Mouse (Mus musculus): ENCODE measurements at regions not wholly inside any gene's neighbourhood (a gene's known extent, or its start where the extent isn't known, plus 50 kb on each side); places are given as distances from the start of the nearest gene placed in this dataset.
"Not testable (repeated sequence)": the region's sequence is repeated elsewhere in the genome, so short reads cannot be mapped to it uniquely, and the experiment has no call there.

DNA sequence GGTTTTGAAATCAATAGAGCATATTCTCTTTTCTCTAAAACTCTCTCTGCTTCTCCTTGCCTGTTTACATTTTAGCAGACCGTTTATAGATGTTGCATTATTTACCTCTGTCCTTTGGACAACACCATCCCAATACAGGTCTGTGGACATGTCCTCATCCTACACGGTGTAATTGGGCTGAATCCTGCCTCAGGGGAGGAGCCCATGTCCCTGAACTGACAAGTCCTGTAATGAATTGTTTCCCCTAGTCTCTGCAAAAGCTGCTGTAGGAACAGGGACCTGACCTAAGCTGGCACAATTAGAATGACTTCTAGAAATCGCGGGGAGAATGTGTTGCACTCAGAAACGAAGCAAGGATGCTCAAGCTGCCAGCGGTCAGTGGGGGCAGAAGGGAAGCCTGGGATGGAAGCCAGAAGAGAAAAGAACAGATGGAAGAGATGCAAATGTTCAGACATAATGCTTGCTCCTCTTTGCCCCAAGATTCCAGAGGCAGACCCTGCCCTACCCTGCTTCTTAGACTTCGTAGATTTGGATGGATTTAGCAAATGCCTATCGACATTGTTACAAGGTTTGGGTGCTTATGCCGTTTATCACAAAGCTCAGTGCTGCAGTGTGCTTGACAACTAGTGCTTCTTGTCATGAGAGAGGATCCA, 911.5 kb downstream of the Basp1 start:
- ATAC-seq (replicated peaks; ENCODE audit: low FRiP score, low TSS enrichment, poor library complexity, severe bottlenecking) = no peak

DNA sequence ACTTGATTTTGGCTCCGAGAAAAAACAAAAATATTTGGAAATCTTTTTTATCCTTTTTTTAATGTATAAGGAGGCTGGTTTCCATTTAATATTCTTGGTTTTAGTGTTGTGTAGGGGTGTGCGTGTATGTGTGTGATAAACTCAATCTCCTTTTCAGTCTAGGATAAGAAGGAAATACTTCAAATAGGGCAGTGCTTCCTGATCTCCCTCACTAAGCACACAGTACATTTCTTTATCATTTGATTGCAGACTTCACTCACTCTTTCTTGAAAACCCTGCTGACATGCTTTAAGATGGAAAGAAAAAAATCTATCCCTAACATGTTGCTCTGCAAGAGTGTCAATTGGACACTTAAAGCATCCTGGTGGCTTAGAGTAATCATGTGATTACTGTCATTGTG, 927.3 kb downstream of the Basp1 start:
- no peak for ATAC-seq (replicated peaks; ENCODE audit: low FRiP score, low TSS enrichment, poor library complexity, severe bottlenecking)

DNA sequence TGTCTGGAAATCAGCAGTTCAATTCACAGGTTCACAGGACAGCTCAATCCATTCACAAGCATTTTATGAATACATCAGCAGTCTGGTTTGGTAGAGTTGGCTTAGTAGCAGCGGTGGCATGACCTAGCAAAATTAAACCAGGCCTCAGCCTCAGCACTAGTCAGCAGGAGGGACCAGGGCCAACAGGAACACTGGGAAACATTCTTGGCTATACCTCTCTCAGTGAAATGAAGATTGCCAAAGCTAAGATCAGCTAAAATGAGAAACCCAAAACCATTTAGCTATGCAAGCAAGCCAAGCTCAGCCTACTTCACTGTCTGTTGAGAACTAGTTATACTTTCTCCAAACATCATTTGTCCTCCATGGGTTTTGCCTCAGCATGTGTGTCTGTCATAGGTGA, 945.3 kb downstream of the Basp1 start:
- no peak for ATAC-seq (replicated peaks; ENCODE audit: low FRiP score, low TSS enrichment, poor library complexity, severe bottlenecking)

DNA sequence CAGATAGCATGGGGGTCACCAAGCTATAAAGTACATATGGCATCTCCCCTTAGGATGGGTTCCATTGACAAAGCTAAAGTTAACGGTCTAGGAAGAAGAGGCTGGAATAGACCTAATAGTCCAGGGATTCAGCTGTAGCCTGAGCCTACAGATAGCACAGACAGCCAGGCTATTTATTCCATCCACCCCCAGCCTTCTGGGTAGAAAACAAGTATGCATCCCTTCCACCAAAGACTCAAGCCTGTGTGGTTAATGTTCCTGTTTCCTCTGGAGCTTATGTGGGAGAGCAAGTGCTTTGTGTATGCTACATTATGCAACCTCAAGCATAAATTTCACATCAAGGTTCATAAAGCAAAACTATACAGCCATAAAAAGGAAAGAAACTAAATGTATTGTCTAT, 955.8 kb downstream of the Basp1 start:
- no peak for ATAC-seq (replicated peaks; ENCODE audit: low FRiP score, low TSS enrichment, poor library complexity, severe bottlenecking)

DNA sequence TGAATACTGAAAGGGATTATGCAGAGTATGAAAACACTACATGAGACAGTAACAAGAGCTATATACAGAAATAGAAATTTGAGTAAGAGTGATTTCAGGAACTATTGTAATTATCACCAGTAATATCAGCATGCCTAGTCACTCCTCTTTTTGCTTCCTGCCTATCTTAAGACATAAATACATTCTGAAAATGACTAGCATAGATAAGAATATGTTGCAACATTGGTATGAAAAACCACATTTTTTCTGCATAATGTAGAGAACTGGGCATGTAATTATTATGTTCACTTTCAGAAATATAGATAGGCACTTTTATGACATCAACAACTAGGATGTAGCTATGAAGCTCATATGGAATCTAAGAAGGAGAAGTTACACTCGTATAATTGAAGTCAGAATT, 980.5 kb downstream of the Basp1 start:
- no peak for ATAC-seq (replicated peaks; ENCODE audit: low FRiP score, low TSS enrichment, poor library complexity, severe bottlenecking)

DNA sequence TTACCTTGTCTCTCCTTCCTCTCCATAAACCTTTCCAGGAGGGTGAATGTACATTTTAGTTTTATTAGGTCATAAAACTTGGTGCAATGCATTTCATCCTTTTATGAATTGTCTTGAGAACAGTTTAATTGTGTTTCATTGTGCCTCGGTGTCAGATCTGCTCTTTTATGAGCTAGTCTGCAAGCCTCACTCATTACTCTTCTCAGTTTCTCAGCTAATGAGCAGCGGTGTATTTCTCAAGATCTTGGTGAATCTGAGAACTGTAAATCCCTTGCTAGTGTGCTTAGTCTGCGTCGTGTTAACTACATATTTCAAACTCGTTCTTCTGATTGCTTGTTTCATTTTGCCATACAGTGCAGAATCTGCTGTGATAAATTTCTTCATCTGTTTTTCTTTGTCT, 984.4 kb downstream of the Basp1 start:
- no peak for ATAC-seq (replicated peaks; ENCODE audit: low FRiP score, low TSS enrichment, poor library complexity, severe bottlenecking)

DNA sequence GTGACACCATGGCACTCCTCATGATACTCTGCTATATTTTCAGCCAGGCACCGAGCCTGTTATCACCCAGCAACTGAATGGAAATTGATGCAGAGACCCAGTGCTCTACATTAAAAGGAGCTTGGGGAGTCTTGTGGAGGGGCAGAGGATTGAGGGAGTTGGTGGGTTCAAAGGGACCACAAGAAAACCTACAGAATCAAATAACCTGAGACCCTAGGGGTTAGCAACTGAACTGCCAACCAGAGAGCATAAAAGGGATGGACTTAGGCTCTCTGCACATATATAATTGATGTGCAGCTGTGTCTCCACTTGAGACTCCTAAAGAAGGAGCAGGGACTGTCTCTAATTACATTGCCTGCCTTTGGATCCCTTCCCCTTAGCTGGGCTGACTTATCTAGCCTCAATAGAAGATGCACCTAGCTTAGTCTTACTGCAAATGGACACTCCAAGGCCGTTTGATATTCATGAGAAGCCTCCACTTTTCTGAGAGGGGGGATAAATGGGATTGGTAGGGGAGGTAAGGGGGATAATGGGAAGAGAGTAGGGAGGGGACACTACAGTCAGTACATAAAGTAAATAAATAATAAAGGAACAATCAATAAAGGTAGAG, 991.1 kb downstream of the Basp1 start:
- ATAC-seq (replicated peaks; ENCODE audit: low FRiP score, low TSS enrichment, poor library complexity, severe bottlenecking) = no peak

DNA sequence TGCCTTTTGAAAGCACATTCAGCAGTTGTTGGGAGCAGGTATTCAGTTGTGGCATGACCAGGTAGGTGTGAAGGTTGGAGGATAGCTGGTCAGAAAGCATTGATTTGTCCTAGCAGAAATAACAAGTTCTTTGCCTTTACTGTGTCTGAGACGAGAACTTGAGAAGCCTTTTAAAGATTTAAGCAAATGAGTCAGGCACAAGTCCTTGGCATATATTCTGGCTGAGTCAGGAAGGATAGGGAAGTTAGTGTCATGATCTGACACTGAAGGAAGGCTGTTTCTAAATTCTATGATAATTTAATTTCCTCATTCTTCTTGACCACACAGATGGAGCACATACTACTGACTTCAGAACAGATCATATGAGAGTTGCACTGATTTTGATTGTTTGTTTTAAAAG, 993.8 kb downstream of the Basp1 start:
- ATAC-seq (replicated peaks; ENCODE audit: low FRiP score, low TSS enrichment, poor library complexity, severe bottlenecking) = no peak

DNA sequence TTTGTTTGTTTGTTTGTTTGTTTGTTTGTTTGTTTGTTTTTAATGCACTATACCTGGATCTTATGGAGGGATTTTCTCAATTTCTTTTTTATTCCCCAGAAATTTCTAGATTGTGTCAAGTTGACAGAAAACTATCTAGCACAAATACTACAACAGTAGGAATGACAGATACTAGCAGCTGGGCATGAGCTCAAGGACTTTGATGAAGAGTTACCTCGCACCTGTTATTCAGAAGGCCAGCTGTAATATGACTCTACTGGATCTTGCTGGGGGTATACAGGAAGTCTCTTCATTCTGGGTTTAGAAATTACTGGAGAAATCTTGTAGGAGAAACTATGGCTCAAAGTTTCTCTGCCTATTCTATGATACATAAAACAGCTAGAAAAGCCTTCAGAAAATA, 994.4 kb downstream of the Basp1 start:
- ATAC-seq (replicated peaks; ENCODE audit: low FRiP score, low TSS enrichment, poor library complexity, severe bottlenecking) = no peak

DNA sequence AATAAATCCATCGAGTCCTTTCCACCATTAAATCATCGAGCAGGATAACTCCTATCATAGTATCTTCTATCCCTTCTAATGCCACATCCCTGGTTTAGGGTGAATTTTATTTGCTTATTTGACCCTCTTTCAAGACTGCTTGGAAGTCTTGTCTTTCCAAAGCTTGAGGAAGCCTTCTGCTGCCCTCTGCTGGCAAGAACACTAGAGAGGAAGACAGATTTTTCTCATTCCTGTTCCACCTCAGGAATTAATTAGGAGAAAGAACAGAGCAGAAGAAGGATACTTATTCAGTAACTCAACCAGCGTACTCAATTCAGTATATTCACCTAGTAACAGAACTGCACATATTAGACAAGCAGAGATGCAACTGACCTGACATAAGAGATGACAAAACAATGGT, 1005.9 kb downstream of the Basp1 start:
- no peak for ATAC-seq (replicated peaks; ENCODE audit: low FRiP score, low TSS enrichment, poor library complexity, severe bottlenecking)

DNA sequence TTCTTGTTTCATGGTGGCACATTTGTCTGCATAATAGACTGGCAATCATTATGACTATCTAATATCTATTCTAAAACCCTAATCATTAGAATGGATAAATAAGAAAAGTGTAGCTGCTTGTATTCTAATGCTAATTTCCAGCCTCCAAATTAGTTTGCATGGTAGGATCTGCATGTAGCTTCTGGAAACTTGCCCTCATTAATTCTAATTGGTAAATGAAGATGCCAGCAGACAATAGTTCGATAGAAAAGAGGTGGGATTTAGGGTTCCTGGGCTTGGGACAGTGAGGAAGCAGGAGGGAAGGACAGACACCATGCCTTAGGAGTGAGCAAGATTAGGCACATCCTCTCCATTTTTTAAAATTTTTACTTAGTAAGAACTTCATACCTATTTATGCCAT, 1008.3 kb downstream of the Basp1 start:
- ATAC-seq (replicated peaks; ENCODE audit: low FRiP score, low TSS enrichment, poor library complexity, severe bottlenecking) = no peak

DNA sequence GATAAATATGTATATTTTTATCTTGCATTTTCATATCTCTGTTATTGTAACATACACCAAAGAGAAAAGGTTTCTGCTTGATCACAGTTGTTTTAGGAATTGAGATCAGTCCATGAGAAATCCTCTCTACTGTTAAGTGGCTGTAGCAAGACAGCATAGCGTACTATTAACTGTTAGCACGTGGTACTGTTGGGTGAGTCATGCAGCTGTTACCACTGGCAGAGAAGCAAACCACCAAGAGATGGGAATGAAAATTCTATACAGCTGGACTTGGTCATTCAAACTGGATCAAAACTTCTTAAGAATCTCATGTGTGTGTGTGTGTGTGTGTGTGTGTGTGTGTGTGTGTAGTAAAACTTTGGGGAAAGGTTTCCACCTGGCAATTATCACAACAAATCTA, 1013.5 kb downstream of the Basp1 start:
- no peak for ATAC-seq (replicated peaks; ENCODE audit: low FRiP score, low TSS enrichment, poor library complexity, severe bottlenecking)

DNA sequence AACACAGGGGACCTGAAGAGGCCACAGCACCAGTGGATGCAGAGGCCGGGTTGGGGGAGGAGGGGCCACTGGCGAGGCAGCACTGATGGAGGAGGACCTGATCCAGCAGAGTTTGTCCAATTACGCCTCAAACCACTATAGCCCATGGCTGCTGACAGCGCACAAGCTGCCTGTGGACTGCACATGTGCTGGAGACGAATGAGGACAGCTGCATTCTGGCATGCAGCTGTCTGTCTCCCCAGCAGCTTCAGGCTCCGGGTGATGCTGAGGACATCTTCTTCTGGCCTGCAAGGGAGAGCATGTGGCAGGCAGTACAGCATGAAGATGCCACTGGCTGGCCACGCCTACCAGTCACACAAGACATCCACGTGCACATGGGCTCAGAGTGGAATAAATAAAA, 1055.2 kb downstream of the Basp1 start:
- ATAC-seq (replicated peaks; ENCODE audit: low FRiP score, low TSS enrichment, poor library complexity, severe bottlenecking) = no peak

DNA sequence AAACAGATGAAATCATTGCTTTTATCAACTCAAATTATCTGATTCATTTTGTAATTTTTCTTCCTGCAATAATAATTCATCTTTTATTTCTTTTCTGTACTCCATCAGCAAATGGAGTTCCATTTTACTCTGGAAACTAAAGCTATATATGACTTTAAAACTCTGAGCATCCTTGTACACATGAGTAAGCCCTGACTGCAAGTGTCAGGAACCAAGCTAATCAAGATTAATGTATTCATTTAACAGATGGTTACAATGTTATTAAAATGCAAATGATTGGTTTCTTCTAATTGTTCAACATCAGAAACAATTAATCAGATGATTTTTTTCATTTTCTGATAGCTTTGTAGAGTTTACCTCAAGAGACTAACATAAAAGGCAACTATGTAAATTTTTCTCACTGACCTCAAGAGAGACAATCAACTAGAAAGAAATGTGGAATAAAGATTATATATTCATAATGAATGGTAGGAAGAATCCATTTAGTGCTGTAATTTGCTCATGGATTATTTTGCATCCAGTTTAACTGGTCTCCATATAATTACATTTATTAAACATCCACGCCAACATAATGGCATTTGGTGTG, 1064.5 kb downstream of the Basp1 start:
- no peak for ATAC-seq (replicated peaks; ENCODE audit: low FRiP score, low TSS enrichment, poor library complexity, severe bottlenecking)

DNA sequence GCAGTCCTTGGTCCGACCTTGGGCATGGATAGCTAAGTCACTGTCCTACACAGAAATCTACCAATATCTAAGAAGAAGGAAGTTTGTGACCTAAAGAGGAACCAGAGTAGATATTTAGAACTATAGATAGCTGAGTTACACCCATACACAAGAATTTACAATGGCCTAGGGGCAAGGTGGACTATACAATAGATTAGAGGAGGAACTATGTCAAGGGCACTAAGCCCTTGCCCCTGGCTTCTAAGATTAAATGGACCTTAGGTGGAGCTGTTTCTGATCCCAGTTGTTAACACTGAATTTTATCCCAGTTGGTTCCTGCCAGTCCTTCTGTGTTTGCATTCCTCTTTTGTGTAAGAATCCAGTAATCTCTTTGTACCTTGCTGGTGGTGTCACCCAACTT, 1077.7 kb downstream of the Basp1 start:
- ATAC-seq (replicated peaks; ENCODE audit: low FRiP score, low TSS enrichment, poor library complexity, severe bottlenecking) = not testable (repeated sequence)

DNA sequence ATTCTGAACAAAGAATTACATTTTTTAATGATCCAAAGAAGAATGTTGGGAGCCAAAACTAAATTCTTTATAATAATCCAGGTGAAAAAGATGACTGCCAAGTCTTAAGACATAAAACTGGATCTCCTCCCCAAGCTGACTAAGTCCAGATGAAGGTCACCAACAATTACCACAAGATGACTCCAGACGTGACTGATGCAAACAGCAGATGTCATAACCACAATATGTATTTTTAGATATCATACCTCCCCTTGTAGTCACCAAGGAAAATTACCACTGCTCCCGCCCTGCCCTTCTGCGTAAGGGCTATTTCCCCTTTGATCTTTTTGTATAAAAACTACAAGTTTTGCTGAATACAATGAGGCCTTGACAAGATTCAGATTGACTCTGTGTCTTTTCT, 1110.4 kb downstream of the Basp1 start:
- ATAC-seq (replicated peaks; ENCODE audit: low FRiP score, low TSS enrichment, poor library complexity, severe bottlenecking) = not testable (repeated sequence)

DNA sequence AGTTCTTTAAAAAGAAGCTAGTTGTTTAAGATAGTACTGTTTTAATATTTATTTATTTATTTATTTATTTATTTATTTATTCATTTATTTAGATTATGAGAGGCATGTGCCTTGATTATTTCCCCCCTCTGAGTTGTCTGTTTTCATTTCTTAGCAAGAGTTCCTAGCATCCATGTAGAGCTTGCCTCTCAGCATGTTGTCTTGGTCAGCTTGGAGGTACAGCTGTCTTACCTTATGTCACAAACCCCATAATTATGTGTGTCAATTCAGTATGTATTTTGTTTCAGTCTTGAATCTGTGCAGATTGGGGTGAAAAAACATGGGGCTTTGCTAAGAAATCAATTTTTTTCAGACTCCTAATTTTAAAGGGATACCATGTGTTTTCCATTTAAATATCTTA, 1116.3 kb downstream of the Basp1 start:
- ATAC-seq (replicated peaks; ENCODE audit: low FRiP score, low TSS enrichment, poor library complexity, severe bottlenecking) = no peak

DNA sequence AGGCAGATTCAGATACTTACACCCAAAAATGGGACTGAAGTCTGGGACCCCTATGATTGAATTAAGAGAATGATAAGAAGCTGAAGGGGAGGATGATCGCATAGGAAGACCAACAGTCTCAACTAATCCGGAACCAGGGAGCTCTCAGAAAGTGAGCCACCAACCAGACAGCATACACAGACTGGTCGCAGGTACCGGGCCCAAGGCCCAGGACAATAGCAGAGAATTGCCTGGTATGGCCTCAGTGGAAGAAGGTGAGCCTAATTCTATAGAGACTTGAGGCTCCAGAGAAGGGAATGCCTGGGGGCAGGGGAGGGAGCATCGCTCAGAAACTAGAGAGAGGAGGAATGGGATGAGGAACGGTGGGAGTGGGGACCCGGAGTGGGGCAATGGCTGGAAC, 1116.8 kb downstream of the Basp1 start:
- no peak for ATAC-seq (replicated peaks; ENCODE audit: low FRiP score, low TSS enrichment, poor library complexity, severe bottlenecking)

DNA sequence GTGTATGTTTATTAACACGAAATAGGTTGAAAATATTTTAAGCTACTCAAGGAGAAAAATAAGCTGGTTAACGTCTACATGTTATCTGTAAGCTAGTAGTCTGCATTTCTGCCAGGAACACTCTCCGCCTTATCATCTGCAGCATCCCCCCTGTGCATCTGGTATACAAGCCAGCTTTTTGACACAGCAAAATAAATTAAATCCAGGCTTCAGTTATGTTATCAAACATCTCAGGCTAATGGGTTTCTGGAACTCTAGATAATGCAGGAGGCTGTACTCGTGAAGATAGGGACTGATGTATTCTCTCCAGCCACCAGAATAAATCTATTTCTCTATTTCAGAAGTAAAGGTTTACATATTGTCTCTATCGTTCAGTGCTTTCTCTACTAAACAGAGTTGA, 1138.5 kb downstream of the Basp1 start:
- ATAC-seq (replicated peaks; ENCODE audit: low FRiP score, low TSS enrichment, poor library complexity, severe bottlenecking) = no peak

DNA sequence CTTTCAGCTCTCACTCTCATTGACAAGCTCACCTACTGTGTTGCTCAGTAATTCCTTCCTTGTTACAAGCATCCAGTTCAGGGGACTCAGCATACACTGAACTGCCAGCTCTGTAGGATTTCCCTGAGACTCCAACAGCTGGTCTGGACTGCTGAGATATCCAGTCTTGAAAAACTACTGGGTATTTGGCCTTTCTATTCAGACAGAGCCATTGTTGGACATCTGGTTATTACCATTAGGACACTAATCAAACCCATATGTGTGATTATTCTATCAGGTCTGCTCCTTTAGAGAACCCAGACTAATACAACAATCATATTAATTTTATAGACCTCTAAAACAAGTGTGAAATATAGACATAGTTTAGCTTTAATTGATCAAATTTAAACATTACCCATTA, 1146.2 kb downstream of the Basp1 start:
- ATAC-seq (replicated peaks; ENCODE audit: low FRiP score, low TSS enrichment, poor library complexity, severe bottlenecking) = no peak
